Mouse (Mus musculus) kidney, postnatal 14 days (tissue): Measurements from ENCODE around the gene Hdac11.
A peak's percentile ranks its signal among the peaks of the same experiment; 100 is the strongest.

Source experiments
- DNase-seq: peaks from one replicate; pipeline ENCODE4 v3.0.0; 2022; ENCODE audit warnings: mixed read lengths

The Hdac11 gene

GRCm38 (mm10) chr6:91137343-91137956 lies 19.0 kb upstream of the Hdac11 start:
- no peak for DNase-seq

DNA sequence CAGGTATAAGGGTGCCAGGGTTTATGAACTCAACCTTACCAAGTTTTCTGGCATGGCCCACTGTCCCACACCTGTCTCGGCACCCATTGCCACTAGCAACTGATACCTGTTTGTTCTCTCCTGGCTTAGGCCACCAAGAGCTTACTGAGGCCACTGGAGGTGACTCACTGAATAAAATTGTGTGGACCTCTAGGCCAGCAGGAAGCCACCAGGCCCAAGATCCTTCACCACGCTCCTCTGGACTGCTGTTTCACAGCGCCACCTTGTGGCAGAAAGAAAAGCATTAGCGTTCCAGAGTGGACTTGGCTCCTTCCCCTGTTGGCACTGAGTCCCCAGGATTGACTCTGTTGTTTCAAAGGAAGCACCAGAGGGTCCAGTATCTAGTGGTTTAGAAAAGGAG lies 16.6 kb upstream of the Hdac11 start:
- DNase-seq: peak; percentile 84

GRCm38 (mm10) chr6:91145056-91145455 lies 11.4 kb upstream of the Hdac11 start:
- DNase-seq: no peak

GRCm38 (mm10) chr6:91145572-91145971 lies 10.9 kb upstream of the Hdac11 start:
- no peak for DNase-seq

GRCm38 (mm10) chr6:91146443-91147151 lies 9.9 kb upstream of the Hdac11 start:
- peak; percentile 40 for DNase-seq

DNA sequence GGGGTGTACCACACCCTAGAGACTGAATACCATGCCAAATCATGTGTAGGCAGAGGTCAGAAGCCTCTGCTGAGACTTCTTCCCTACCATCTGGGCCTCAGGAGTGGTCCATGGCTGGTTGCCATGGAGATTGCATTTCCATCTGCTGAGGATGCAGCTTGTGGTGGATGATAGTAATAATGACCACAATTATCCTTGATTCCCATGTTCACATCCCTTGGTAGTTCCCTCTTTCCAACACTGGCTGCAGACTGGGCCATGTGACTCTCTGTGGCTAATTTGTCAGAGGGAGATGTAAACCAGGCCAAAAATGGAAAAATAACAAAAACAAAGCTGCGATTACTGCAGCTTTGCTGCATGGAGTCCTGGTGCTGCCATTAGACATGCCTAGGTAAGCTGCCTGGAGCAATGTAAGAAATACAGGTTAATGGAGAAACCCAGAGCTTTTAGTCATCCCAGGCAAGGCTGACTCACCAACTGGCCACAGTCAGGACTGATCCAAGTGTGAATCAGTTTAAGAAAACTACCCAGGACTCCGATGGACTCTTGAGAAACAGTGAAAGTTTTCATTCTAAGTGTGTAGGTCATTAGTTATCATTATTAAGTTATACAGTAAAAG lies 9.2 kb upstream of the Hdac11 start:
- no peak for DNase-seq

DNA sequence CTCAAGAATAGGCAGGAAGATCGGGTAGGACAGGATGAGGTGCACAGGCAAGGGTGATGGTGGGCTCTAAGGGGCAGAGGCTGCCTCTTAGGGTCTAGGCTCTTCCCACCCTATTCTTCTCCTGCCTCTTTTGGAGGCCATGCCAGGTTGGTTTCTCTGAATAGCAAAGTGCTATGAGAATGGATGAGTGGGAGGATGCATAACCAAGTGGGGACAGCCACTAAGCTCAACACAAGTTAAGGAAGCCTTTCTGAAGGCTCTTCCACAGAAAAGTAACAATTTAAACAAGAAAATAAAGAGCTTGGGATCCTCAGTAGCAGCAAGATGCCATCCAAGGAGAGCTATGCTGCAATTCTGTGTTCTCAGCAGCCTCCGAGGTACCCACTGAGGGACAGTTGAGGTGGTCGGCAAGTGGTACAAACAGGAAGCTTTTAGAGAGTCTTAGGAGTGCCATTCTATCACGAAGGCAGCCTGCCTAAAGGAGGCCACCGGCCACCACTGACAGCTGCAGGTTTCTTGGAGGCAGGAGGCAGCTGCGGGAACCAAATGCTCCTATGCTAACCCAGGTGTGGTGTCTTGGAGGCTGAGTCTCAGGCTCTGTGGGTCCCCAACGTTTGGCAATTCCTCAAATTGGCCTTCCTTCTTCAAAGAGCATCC lies 3.4 kb upstream of the Hdac11 start:
- DNase-seq: no peak

DNA sequence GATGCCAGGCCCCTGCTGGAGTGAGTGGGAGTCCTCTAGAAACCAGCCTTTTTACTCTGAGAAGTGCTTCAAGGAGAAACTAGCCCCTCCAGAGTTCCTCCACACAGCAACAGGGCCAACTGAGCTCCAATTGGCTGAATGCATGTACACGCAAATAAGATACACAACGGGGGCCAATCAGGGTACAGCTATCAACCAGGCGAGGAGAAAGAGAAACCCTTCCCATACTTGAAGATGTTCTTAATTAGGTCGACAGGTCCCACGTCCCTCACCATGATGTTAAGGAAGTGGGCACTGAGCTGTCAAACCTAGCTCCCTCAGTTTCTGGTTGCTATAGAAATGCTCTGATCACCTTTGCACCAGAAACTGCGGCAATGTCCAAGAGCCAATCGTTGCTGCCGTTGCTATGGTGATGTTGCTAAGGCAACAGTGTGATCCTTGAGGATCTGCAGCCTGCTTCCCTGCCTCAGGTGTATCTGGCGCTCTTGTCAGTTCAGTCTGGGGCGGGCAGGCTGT lies 2.9 kb upstream of the Hdac11 start:
- no peak for DNase-seq

DNA sequence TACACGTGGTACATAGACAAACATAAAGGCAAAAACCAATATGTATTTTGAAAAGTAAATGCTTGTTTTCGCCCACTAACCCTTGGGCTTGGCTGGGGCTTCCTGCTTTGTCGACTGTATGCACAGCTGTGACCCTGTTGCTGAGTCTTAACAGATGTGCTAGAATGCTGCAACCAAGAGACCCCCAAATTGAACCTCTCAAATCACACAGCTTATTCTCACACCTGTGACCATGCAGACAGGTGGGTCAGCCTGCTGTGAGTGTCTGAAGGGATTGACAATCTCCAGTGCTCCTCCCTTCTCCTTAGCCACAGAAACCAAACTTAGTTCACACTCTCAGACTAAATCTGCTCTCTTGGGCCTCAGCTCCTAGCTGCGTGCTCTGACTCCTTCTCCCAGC lies 1.8 kb upstream of the Hdac11 start:
- DNase-seq: no peak

DNA sequence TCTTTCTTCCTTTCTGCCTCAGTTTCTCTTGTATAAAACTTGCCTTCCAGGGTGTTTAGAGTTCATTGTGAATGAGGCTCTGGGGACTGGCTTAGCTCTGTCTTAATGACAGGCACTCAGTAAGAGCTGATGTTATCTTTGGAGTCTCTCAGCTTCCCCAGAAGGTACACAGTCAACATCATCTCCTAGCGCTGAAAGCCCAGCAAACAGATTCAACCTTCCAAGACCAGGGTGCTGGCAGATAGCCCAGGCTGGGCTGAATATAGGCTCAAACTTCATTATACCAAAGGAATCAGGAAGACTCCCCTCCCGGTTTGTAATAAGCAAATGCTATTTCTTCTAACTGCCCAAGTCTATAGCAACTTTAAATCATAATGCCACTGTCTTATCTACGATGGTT lies 1.2 kb upstream of the Hdac11 start:
- DNase-seq: no peak

DNA sequence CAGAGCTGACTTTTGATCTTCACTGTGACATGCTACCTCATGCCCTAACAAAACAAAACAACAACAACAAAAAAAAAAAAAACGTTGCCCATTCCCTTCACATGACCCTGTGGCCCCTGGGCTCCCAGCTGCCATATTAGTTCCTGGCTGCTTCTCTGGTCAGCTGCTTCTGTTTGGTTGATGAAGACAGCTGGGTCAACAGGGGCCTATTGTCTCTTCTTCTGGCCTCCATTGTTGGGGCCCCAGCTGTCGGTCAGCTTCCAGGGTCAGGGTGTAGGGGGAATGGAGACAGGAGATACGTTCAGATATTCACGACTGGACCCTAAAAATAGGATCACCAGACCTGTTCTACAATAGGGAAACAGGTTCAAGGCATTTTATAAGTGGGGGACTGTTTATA lies 403 bp upstream of the Hdac11 start:
- no peak for DNase-seq

- DNase-seq: no peak
Observed at GRCm38 (mm10) chr6:91157237-91157570, 739 bp downstream of the Hdac11 start.

DNA sequence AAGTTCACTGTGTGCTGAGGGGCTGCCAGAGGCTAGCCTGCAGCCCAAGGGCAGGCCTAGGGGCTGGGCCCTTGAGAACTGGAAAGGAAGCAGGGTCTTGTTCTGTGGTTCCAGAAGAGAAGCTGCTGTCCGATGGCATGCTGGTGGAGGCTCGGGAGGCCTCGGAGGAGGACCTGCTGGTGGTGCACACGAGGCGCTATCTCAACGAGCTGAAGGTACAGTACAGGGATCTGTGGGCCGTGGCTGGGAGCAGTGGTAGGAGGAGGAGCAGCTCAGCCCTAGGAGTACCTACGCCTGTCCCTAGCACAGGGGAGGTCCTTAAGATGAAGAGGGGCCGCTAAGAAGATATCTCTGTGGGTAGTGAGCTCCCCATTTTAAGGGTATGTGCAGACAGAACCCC lies 2.6 kb downstream of the Hdac11 start:
- no peak for DNase-seq

DNA sequence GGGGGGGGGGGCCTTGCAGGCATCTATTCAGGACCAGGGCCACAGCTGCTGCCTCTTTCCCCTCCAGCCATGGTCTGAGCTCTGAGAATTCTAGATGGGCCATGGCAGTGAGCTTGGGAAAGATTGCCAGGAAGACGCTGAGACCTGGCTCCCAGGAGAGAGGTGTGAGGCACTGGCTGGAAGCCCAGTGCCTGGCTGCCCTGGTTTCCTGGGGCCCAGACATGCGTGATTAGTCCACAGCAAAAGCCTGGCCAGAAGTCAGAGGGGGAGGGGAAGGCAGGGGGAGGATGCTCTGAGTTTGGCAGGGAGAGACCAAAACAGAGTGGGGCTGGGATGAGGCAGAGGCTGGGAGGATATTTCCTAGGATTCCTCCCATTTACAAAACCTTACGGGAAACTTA lies 3.9 kb downstream of the Hdac11 start:
- DNase-seq: peak; percentile 84

DNA sequence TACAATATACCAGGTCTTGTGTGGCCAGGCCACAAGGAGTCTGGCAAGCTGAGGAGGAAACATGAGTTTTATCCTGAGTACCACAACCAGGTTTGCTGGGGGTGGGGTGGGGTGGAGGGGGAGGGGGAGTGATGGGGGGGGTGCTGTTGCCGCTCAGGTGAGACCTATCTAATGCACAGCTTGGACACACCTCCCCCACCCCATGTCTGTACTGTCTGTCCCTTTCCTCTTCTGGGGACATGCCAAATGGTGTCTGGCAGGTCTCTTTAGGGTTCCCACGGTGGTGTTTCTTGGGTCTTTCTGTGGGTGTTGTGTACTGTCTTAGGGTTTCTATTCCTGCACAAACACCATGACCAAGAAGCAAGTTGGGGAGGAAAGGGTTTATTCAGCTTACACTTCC lies 4.5 kb downstream of the Hdac11 start:
- no peak for DNase-seq

DNA sequence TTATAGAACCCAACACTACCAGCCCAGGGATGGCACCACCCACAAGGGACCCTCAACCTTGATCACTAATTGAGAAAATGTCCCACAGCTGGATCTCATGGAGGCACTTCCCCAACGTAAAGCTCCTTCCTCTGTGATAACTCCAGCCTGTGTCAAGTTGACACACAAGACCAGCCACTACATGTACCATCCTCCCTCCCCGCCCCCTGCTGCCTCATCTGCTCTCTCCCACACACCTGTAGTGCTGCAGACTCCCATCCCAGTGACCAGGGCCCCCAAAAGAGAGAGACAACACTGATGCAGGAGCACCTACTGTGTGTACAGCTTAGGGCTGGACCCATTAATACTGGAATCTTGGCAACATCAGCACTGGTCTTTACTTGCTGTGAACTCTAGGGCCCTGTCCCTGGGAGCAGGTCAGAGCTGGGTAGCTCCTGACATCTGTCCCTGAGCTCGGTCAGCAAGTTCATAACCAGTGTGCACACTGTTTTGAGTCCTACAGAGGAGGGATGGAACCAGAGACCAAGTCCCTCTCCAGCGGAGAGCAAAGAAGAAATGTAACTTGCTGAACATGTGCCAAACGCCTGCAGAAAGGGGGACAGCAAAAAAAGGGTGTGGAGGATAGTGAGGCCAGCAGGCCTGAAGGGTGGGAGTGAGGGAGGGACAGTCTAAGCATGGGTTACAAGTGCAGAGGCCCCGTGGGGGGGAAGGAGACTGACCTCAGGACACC lies 5.2 kb downstream of the Hdac11 start:
- no peak for DNase-seq

DNA sequence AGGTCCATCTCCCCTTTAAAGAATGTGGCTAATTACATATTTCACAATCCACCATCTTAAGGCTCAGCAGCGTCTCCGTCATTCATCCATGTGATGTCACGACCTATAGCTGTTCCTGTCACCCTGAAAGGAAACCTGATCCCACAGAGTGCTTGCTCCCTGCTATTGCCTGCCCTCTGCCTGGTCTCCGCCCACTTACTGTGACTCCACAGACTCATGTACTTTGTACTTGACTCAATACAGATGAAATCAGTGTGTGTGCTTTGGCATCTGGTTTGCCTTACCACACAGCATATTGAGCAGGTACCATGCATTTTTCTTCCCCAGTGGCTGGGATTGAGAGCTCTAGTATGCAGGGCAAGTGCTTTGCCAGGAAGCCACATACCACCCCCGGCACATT lies 5.8 kb downstream of the Hdac11 start:
- DNase-seq: no peak

- no peak for DNase-seq
Observed at GRCm38 (mm10) chr6:91163195-91163911, 6.9 kb downstream of the Hdac11 start.

- no peak for DNase-seq
Observed at GRCm38 (mm10) chr6:91164584-91164983, 8.1 kb downstream of the Hdac11 start.

GRCm38 (mm10) chr6:91165210-91165609 lies 8.7 kb downstream of the Hdac11 start:
- peak; percentile 78 for DNase-seq

- no peak for DNase-seq
Observed at GRCm38 (mm10) chr6:91167828-91168227, 11.4 kb downstream of the Hdac11 start.

GRCm38 (mm10) chr6:91169129-91169528 lies 12.7 kb downstream of the Hdac11 start:
- DNase-seq: no peak
